Mouse (Mus musculus): ENCODE results near the gene 1700034I23Rik. TPM values are rescaled to one million over a fixed set of nuclear protein-coding genes. Genes with fewer than 3 reads are reported as not detected.

The 1700034I23Rik gene
- under 1 TPM; 0.26 to 0.37 TPM for polyA plus RNA-seq (2017; shearing (Covaris generic))

GRCm38 (mm10) chr3:40902443-40902842 lies at the start of gene 1700034I23Rik:
Gene 1700034I23Rik, minus strand, starts transcription at chr3:40902543.

DNA sequence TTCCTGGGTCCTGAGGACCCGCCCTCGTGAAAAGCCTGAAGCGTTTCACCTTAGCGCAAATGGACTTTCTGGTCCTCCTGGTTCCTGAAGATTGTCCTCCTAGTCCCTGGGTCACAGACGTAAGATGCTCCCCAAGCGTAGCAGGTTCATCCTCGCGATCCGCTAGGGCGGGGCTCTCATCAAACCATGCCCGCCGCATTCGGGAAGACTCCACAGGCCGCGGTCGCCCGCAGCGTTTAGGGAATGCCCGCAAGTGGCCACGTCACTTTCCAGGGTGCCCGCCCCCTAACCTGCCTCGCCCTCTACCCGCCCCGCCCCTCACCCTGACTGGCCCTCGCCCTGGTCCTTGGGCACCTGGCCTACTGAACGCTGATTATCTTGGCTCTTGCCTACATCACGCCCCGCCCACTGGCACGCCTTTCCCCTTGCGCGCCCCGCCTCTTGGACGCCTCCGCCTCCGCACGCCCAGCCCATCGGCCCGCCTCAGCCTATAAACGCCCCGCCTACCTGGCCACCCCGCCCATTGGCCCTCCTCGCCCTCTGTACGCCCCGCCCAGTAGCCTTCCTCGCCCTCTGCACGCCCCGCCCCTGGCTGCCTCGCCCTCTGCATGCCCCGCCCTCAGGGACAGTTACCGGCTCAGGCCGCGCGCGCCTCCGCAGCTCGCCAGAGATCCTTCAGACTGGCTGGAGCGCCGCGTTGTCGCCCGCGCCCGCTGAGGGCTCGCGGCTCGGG lies 47.0 kb upstream of the 1700034I23Rik start, which contains the start of gene Larp1b:
TSS of gene Larp1b (plus strand) at position 659 of the 733 bp plus-strand sequence.

Other genes starting within 250 kb of the 1700034I23Rik start
- not detected for gene Slc25a31, start 193.7 kb downstream of the 1700034I23Rik start, polyA plus RNA-seq (2017; shearing (Covaris generic))
- gene Hspa4l, start 158.0 kb downstream of the 1700034I23Rik start, polyA plus RNA-seq (2017; shearing (Covaris generic)) = 10 to 100 TPM; 25.5 to 31.6 TPM
- gene Plk4, start 102.5 kb downstream of the 1700034I23Rik start, polyA plus RNA-seq (2017; shearing (Covaris generic)) = 10 to 100 TPM; 15.1 to 18.8 TPM
- gene Mfsd8, start 55.7 kb downstream of the 1700034I23Rik start, polyA plus RNA-seq (2017; shearing (Covaris generic)) = 10 to 100 TPM; 15.1 to 27.0 TPM
- 10 to 100 TPM; 10.3 to 14.9 TPM for gene Abhd18, start 55.6 kb downstream of the 1700034I23Rik start, polyA plus RNA-seq (2017; shearing (Covaris generic))
- gene Larp1b, start 47.3 kb upstream of the 1700034I23Rik start, polyA plus RNA-seq (2017; shearing (Covaris generic)) = 10 to 100 TPM; 26.7 to 43.6 TPM
- gene Pgrmc2, start 180.5 kb upstream of the 1700034I23Rik start, polyA plus RNA-seq (2017; shearing (Covaris generic)) = 10 to 100 TPM; 21.4 to 23.9 TPM

All from inflammation-experienced regulatory T-cells (primary cell).